Mouse (Mus musculus): Measurements from ENCODE around the gene Mcur1.

Gene Mcur1

DNA sequence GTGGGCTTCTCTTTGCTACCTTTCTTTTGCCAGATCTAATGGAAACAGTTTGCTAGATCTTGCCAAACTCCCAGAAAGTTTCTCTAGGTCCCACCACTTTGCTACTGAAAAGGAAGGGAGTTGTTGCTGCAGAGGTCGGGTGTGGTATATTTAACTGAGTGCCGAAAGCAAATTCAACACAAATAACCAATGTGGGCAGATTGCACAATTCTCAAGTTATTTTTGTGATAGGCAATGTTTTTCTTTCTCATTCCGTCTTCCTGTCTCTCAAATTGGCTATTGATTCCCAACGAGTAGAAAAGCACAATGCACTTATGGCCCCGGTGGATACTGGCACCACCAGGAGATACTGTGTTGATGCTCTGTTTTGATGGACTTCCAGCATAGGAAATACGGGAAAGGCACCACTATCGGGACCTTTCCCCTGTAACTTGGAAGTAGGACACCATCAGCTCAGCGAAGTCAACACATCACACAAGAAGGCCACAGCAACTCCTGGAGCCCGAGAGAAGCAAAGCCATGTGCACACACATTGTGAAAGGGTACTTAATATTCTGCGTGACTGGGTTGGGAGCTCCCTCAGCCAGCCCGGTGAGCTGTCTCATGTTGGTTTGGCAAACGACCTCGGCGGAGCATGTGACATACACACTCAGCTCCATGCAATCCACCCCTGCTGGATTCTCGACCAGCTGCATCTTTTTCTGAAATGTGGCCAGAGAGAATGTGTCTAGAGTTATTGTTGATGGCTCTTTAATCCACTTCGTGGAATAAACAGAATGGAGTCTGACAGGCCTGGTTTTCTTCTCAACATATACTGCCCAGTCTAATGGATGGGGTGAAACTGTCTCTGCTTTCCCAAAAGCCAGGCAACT is 35.3 kb downstream of the Mcur1 start:
- DNase-seq = peak; percentile 38 to 43

DNA sequence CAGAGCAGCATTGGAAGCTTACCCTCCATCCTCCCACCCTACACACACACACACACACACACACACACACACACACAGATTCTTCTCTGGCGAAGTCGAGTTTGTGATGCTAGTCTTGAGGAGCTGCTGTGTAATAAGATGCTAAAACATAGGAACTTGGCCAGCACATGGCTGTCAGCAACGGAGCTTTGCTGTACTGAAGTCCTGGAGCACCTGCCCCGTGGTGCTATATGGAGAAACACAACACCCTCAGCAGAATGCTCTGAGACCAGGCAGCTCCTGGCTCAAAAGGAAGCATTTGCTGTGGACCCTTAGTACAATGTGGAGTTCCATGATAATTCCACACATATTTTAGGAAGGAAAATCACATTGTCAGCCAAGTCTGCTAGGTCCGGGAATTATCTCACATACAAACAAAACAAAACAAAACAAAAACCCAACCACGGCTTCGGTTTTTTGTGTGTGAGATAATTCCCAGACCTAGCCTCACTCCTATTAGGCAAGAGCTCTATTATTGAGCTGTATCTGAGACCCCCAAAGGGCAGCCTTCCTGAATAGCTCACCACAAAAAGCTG is 36.0 kb downstream of the Mcur1 start:
- no peak for DNase-seq

DNA sequence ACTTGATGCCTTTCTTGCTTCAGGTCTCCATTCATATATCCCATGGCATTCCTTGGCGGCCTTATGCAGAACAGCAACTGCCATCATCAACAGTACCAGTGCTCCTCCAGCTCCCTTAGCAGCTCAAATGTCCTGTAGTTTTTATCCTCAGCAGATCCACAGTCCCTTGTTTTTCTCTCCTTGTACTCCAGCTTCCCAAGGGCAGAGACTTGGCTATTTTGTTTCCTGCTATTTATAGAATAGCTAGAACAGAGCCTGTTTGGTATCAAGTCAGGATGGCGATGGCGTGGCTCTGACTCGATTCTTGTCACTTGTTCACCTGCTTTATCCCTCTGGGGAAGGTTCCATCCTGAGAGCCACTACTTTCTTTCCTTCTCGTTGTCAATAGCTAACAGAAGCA is 38.1 kb downstream of the Mcur1 start:
- no peak for DNase-seq

DNA sequence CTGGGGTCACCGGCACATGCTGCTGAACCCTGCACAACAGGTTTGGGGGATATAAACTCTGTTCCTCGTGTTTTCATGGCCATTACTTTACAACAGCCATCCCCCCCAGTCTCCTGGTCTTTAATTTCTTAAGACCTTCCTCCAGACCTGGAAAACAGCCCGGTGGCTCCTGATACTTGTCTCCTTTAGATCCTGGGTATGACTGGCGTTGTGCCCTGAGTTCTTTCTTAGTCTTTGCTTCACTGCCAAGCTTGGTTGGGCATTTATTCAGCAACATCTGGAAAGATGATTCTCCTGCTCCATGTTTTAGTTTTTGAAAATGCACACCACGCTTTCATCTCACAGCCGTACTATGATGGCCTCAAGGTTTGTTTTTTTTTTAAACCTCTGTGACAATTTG is 40.7 kb downstream of the Mcur1 start:
- no peak for DNase-seq

DNA sequence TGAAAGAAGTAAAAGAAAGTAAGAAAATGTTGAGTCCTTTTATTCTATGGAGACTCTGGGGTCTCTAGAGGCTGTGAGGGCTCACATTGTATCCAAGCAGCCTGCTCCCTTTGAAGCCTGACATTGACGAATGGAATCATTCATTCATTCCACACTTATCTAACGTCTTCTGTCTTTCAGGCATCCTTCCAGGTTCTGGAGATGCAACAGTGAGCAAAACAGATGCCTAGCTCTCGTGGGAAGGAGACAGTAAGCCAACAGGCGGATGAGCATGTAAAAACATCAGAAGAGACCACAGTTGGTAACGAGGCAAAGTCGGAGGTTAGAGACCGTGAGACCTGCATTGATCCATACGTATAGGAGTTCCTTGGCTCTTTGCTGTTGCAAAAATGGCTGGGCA is 42.6 kb downstream of the Mcur1 start:
- DNase-seq = no peak

DNA sequence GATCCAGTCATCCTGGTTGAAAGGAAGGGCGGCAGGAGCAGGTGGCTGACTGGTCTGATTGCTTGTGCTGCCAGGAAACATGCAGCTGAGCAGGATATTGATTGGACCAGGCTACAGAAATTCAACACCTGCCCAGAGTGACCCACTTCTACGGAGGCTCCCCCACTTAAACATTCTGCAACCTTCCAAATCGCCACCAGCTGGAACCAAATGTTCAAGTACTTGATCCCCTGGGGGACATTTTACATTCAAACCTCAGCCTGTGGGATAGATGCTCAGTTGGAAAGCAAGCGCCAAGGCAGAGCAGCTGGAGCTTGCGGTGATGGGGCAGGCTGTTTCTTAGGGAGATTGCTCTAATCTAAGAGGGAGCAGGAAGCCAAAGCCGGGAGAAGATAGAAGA is 43.1 kb downstream of the Mcur1 start:
- DNase-seq = no peak

DNA sequence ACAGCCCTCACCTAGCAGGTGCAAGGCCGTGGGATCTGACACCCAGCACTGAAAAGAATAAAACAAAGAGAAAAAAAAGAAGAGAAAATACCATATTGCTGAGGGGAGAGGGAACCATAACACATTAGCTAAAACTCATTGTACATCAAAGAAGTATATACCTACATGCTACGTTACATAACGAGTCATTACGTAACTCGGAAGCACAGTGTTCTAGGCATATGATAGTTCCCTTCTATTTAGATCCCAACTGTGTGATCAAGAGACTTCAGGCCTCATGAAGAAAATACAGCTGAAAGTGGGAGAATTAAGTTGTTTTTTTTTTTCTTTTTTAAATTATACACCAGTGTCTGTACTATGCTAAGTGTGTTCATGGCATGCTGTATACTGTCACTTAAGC is 43.9 kb downstream of the Mcur1 start:
- no peak for DNase-seq

DNA sequence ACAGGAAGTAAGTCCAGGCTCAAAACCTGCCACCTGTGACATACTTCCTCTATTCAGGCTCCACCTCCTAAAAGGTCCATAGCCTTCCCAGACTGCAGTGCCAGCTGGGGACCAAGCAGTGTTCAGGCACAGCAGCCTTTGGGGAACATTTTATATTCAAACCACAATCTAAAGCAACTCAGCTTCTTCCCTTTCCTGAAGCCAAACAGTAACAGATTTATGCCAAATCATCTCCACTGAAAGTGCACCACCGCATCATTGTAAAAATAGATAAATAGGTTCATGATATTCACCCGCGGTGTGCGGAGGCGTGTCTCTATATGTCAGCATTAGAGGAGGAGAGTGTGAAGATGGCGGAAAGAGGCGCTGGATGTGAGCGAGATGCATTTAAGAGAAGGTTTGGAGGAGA is 45.0 kb downstream of the Mcur1 start:
- DNase-seq = no peak

DNA sequence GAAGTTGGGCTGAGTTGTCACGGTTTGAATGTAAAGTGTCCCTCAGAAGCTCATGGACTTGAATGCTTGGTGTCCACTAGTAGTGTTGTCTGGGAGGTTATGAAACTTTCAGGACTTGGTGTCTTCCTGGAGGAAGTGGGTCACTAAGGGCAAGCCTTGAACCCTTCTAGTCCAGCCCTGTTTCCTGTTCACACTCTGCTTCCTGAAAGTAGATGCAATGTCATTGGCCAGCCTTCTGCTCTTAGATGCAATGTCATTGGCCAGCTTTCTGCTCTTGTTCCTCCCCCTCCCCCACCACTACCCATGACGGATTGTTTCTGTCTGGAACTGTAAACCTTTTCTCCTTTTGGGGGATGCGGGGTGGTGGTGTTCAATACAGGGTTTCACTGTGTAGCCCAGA is 47.3 kb downstream of the Mcur1 start:
- no peak for DNase-seq

DNA sequence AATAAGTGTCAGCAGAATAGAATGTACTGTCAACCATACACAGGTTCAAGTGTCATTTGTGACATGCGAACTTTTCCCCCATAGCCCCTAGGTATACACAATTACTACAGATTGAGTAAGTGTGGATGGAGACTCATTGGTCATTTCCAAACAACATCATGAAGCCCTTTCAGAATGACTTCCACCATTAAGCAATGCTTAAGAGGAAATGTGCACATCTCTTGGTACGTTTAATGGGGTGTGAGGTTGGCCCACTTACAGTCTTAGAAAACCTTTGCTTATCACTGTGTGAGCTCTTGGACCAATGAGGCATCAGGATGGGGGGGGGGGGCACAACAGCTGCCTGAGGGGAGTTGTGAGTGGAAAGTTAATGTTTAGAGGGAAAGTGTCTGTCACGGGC is 54.2 kb downstream of the Mcur1 start:
- DNase-seq = no peak

DNA sequence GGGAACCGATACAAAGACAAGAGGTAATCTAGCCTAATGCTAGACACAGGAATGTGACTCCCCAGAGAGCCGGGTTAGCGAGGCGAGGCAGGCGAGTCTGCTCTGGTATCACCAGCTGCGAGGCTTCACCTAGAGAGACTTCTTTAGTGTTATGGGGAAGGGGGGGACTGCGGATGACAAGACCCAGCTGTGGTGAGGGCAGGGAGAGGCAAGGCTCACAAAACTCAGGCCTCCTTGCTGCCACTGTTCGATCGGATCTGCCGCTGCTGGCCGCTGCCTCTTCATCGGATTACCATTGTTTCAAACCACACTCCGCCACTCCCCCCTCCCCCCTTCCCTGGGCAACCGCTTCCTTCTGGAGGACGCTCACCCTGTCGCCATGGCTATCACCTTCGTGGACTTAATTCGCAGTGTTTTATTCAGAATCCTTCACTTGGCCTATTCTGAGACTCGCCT is 56.6 kb downstream of the Mcur1 start:
- DNase-seq = peak; percentile 52 to 66

DNA sequence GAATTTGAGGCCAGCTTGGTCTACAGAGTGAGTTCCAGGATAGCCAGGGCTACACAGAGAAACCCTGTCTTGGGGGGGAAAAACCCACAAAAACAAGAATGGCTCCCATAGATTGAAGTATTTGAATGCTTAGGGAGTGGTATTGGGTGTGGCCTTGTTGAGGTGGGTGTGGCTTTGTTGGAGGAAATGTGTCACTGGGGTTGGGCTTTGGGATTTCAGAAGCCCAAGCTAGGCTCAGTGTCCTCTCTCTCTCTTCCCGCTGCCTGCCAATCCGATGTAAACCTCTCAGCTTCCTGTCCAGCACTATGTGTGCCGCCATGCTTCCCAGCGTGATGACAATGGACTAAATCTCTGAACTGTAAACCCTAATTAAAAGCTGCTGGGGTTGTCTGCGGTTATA is 58.4 kb downstream of the Mcur1 start:
- no peak for DNase-seq

DNA sequence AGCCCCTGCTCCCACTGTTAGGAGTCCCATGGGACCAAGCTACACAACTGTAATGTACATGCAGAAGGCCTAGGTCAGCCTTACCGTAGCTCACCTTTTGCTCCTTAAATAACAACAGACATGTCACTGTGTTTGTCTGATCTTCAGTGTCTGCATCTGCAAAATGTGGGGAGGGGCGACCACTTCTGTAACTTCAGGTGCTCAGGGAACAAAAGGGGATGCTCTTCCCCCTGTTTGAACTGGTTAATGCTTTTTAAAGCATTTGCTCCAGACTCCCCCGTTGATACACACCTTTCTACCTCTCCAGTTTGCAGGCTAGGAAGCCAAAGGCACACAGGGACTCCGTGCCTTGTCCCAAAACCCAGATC is 59.5 kb downstream of the Mcur1 start:
- no peak for DNase-seq

DNA sequence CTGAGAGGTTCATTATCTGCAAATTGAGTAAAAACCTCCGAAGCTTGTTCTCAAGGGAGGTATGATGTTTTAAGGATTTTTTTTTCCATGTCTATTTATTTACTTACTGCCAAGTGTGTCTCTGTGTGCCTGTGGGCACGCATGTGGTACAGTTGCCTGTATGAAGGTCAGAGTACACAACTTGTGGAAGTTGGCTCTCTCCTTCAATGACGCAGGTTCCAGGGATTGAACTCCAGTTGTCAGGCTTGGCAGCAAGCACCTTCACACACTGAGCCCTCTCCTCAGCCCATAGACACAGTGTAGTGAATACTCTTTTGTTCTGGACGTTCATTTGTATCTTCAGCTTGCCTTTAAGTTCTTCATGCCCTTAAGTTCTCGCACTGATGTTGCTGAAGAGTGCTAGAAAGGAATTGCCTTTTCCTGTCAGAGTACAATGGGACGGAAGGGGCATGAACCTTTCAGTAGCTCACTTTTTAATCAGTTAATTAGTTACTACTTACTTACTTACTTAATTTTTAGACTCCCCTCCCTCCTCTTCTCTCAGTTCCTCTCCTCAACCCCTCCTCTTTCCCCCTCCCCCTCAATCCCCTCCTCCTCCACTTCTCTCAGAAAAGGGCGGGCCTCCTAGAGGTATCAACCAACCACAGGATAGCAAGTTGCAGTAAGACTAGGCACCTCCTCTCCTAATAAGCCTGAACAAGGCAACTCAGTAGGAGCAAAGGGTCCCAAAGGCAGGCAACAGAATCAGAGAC is 60.1 kb downstream of the Mcur1 start:
- no peak for DNase-seq

DNA sequence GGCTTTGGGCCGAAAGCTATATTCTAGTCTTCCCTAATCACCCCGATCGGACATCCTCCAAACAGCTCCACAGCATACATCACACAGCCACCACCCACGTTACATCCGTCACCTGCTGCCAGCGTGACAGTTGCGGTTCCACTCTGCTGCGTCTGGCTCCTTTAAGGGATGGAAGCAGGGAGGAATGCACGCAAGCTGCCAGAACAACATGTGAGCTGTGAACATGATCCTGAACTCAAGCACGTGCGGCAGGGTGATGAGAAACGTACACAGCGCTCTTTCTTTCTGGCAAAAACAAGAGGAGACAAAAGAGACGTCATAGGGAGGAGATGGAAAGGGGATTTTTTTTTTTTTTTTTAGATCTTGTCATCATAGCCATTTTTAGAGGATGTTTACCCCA is 61.1 kb downstream of the Mcur1 start:
- DNase-seq = peak; percentile 30 to 46

DNA sequence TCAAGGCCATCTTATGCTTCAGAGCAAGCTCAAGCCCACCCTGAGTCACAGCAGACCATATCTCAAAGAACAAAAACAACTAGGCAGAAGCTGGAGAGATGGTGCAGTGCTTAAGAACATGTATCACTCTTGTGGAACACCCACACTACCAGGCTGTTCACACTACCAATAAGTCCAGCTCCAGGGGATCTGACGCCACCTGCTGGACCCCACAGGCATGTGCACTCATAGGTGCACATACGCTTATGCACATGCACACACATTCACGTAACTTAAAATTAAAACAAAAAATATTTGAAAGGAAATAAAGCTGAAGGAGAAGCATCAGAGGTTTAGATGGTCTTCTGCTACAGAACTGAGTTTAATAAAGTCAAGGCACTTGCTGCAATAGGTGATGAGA is 62.2 kb downstream of the Mcur1 start:
- DNase-seq = no peak

DNA sequence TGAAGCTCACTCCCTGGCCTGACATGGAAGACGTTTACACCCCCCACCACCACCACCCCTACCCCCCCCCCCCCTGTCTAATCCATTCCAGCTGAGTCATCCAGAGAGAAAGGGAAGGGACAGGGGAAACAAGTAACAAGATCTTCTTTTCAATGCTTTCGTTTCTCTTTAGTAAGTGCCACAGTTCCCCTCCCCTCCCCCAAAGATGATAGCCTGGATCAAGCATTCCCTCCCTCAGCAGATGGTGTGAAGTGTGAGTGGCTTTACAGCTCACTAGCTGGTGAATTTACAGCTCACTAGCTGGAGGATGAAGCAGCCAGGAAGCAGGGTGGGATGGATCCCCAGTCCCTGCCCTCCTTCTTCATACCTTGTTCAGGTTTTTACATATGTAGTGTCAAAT is 63.3 kb downstream of the Mcur1 start:
- peak; percentile 33 to 37 for DNase-seq

DNA sequence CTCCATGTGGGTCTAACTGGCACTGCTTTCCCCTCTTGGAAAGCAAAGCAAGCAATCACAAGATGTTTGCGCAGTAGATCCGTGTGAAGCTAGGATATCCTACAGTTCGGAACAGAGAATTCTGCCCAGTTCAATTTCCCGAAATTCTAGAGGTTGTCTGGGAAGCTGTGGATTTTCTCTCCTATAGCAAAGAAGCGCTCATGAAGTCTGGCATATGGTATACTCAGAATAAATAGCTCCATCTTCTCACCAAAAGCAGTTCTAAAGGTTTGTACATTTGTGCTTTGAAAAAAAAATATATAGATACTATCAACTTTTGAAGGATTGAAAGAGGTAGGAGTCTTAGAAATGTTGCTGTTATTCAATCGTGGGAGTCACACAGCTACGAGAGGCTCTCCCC is 64.3 kb downstream of the Mcur1 start:
- no peak for DNase-seq

DNA sequence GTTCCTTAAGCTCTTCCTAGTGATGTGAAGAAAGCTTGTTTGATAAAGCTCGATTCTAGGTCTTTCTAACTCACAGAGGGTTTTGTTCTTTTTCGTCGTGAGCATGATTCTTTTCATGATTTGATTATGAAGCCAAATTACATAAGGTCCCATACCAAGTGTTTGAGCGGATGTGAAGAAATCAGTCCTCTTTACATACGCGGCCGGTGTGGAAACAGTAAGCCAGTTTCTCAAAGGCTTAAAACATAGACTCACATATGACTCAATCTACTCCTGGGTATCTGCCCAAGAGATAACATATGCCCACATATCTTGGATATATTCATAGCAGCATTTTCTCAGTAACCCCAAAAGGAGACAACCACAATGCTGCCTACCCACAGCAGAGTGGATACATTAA is 66.3 kb downstream of the Mcur1 start:
- no peak for DNase-seq

DNA sequence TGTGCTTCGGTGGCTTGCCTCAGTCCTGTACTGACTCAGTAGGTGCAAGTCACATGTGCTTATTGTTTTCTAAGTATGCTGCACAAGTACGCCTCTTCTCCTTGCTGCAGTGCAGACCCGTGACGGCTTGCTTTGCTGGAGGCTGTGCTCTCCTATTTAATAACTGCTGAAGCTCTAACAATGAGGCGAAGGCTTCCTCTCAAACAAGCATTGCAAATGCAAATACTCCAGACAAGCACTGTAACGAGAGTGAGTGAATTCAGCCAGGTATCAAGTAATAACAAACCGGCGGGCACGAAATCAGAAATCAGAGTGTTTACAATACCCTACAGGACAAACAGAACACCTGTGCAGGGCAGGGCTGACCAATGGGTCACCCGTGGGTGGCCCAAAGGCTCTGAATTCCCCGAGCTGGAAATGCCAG is 66.9 kb downstream of the Mcur1 start:
- no peak for DNase-seq
